Mouse (Mus musculus): ENCODE measurements around the gene Gramd4. TPM values are rescaled to one million over a fixed set of nuclear protein-coding genes. Genes with fewer than 3 reads are reported as not detected.
A peak's percentile ranks its signal among the peaks of the same experiment; 100 is the strongest.
"Not testable (repeated sequence)": the region's sequence is repeated elsewhere in the genome, so short reads cannot be mapped to it uniquely, and the experiment has no call there.

Gene Gramd4
- polyA plus RNA-seq, 1 experiment from 2014 or later: 6.3 TPM

DNA sequence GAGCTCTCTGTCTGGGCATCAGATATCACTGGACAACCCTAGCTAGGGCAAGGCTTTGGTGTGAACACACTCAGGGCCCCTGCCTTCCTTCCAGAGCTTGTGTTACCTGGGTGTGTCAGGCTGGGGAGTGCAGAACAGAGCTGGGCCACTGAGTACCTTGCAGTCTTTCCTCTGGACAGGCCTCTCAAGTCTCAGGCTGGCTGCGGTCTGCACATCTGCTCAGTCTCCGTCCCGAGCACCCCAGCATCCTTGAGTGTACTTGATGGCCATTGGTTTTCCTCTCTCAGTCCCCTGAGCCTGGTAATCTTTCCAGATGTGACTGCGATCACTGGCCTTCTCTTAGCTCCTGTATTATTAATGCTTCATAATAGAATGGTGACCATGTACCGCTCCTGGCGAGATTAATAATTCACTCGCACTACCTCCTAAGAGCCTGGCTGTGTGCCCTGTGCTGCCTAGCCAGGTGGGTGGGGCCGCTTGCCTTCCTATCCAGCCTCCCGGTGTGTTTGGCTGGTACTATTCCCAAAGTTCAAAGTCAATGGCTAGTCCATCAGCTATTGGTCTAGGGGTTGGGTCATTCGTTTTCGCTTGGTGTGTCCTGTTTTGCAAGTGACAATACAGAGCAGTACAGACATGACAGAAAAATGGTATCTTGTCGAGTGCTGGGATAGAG is 34.6 kb downstream of the Gramd4 start:
- H3K4me1 ChIP-seq (replicated peaks): peaks cover 60% of the 10 kb centered on the region
- WGBS (ENCODE audit: insufficient replicate concordance): 76% methylated on average over 12 of the region's 12 CpGs
- no peaks in the 10 kb centered on the region for H3K9me3 ChIP-seq (replicated peaks)
- H3K27me3 ChIP-seq: no peaks in the 10 kb centered on the region
- peak; percentile 67 for ATAC-seq (ENCODE audit: insufficient read depth)
- peaks cover 29% of the 10 kb centered on the region for H3K36me3 ChIP-seq (replicated peaks)
- H3K4me3 ChIP-seq (replicated peaks): no peak overlapping the region
- peak overlapping the region; percentile 27 for H3K4me2 ChIP-seq
- no peak overlapping the region for H3K9ac ChIP-seq
- H3K27ac ChIP-seq (replicated peaks): peak overlapping the region; percentile 71

DNA sequence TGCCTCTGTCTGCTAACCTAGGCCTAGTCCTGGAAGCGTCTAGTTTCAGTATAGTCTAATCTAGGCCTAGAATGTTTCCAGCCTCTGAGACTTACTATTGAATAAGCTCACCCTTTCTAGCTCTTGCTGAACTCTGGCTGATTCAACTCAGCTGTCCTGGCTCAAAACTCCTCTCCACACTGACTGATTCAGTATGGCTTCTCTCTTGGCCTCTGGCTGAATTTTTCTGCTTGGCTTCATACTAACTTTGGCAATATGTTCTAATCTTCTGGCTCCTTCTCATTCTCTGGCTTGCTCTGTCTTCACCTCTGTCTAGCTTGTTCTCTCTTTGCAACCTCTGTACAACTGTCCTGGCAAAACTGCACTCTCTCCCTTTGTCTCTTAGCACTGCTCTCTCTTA is 35.7 kb downstream of the Gramd4 start:
- Histone ChIP-seq H3K27ac (replicated peaks) (peak overlapping the region; percentile 1; the same call in 1 of the 2 replicates), H3K27me3 (no peaks in the 10 kb centered on the region), H3K4me1 (replicated peaks) (peaks cover 50% of the 10 kb centered on the region), H3K9me3 (replicated peaks) (no peaks in the 10 kb centered on the region), H3K36me3 (replicated peaks) (peaks cover 29% of the 10 kb centered on the region), H3K4me2 (no peak overlapping the region), H3K9ac (no peak overlapping the region), H3K4me3 (replicated peaks) (no peak overlapping the region)
- 75% methylated on average over 1 of the region's 1 CpGs for whole genome bisulfite sequencing (ENCODE audit: insufficient replicate concordance)
- ATAC-seq (ENCODE audit: insufficient read depth): no peak

- WGBS (ENCODE audit: insufficient replicate concordance): 69% methylated on average over 10 of the region's 10 CpGs
- H3K9me3 ChIP-seq (replicated peaks): no peaks in the 10 kb centered on the region
- peaks cover 29% of the 10 kb centered on the region for H3K36me3 ChIP-seq (replicated peaks)
- no peak overlapping the region for H3K27ac ChIP-seq (replicated peaks)
- no peaks in the 10 kb centered on the region for H3K27me3 ChIP-seq
- peaks cover 41% of the 10 kb centered on the region for H3K4me1 ChIP-seq (replicated peaks)
- H3K9ac ChIP-seq: no peak overlapping the region
- no peak overlapping the region for H3K4me3 ChIP-seq (replicated peaks)
- no peak for ATAC-seq (ENCODE audit: insufficient read depth)
- H3K4me2 ChIP-seq: no peak overlapping the region
These were observed 37.0 kb downstream of the Gramd4 start for GRCm38 (mm10) chr15:86094324-86095121.

DNA sequence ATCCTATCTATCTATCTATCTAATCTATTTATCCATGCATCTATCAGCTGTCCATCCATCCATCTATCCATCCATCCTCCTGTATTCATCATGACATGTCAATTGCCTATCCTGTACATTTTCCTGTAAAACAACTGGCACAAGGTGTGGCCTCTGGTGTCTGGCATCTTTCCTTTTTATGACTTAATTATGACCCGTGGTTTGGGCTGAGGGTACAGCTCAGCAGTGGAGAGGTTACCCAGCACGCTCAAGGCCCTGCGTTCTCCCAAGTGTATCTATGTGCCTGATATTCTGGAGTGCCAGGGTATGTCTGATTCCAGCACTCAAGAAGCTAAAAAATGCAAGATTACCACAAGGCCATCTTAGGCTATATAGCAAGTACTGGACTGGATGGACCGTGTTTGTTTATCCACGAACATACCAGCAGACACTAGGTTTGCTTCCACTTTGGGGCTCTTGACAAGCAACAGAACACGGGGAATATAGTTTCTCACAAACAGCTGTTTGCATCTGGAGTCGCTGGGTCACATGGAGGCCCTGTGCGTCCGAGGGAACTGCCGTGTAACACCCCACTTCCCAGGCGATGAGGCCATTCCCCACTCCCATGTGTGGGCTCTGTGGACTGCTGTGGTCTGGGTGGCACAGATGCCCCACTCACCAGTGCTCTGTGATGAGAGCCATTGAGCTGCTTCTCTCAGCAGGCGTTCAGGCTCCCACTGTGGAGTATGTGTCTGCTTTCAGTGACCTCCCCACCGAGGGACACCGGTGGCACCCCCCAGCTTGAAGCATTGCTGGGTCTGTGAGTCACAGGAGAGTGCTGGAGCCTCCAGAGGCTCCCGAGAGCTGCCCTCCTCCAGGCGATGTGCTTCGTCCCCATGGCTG is 38.5 kb downstream of the Gramd4 start:
- H3K9me3 ChIP-seq (replicated peaks): no peaks in the 10 kb centered on the region
- H3K9ac ChIP-seq: no peak overlapping the region
- no peak overlapping the region for H3K4me3 ChIP-seq (replicated peaks)
- H3K27me3 ChIP-seq: no peaks in the 10 kb centered on the region
- peaks cover 33% of the 10 kb centered on the region for H3K36me3 ChIP-seq (replicated peaks)
- no peak overlapping the region for H3K27ac ChIP-seq (replicated peaks)
- WGBS (ENCODE audit: insufficient replicate concordance): 82% methylated on average over 17 of the region's 17 CpGs
- H3K4me1 ChIP-seq (replicated peaks): peaks cover 28% of the 10 kb centered on the region; the same call in 1 of the 2 replicates
- ATAC-seq (ENCODE audit: insufficient read depth): no peak
- no peak overlapping the region for H3K4me2 ChIP-seq

- H3K4me1 ChIP-seq (replicated peaks): peaks cover 23% of the 10 kb centered on the region; the same call in 1 of the 2 replicates
- 92% methylated on average over 5 of the region's 5 CpGs for whole genome bisulfite sequencing (ENCODE audit: insufficient replicate concordance)
- not testable (repeated sequence) for ATAC-seq (ENCODE audit: insufficient read depth); H3K4me3 ChIP-seq (replicated peaks); H3K4me2 ChIP-seq; H3K27me3 ChIP-seq; H3K9me3 ChIP-seq (replicated peaks); H3K9ac ChIP-seq; H3K27ac ChIP-seq (replicated peaks)
- peaks cover 35% of the 10 kb centered on the region for H3K36me3 ChIP-seq (replicated peaks)
These were observed 39.1 kb downstream of the Gramd4 start for GRCm38 (mm10) chr15:86096604-86097020.

- no peaks in the 10 kb centered on the region for H3K9me3 ChIP-seq (replicated peaks)
- peaks cover 35% of the 10 kb centered on the region for H3K36me3 ChIP-seq (replicated peaks)
- no peak overlapping the region for H3K27ac ChIP-seq (replicated peaks)
- H3K4me3 ChIP-seq (replicated peaks): no peak overlapping the region
- ATAC-seq (ENCODE audit: insufficient read depth): no peak
- H3K4me2 ChIP-seq: no peak overlapping the region
- no peak overlapping the region for H3K9ac ChIP-seq
- no peaks in the 10 kb centered on the region for H3K27me3 ChIP-seq
- peaks cover 18% of the 10 kb centered on the region for H3K4me1 ChIP-seq (replicated peaks)
- 66% methylated on average over 2 of the region's 2 CpGs for WGBS (ENCODE audit: insufficient replicate concordance)
These were observed 40.4 kb downstream of the Gramd4 start for GRCm38 (mm10) chr15:86097871-86098270.

DNA sequence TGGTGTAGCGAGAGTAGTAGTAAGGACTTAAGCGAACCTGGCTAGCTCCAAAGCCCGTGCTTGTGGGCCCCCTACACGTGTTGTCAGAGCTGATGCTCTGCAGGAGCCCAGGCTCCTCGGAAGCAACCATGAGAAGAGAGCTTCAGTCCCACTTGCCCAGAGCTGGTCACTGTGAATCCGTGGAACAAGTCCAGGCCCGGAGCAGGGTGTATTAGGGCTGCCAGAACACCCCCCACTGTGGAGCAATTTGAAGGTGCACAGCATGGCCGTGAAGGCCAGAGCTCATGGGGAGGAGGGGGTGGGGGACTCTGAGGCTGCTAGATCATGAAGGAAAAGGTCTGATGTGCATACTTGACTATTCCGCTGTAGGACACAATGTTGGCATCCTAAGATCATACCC is 44.1 kb downstream of the Gramd4 start:
- H3K27me3 ChIP-seq: no peaks in the 10 kb centered on the region
- H3K36me3 ChIP-seq (replicated peaks): peaks cover 18% of the 10 kb centered on the region
- H3K27ac ChIP-seq (replicated peaks): peak overlapping the region; percentile 31; the same call in 1 of the 2 replicates
- WGBS (ENCODE audit: insufficient replicate concordance): 85% methylated on average over 9 of the region's 9 CpGs
- no peak for ATAC-seq (ENCODE audit: insufficient read depth)
- no peak overlapping the region for H3K9ac ChIP-seq
- no peak overlapping the region for H3K4me2 ChIP-seq
- H3K4me1 ChIP-seq (replicated peaks): peaks cover 44% of the 10 kb centered on the region
- H3K4me3 ChIP-seq (replicated peaks): no peak overlapping the region
- H3K9me3 ChIP-seq (replicated peaks): no peaks in the 10 kb centered on the region

- H3K27me3 ChIP-seq: no peaks in the 10 kb centered on the region
- no peak overlapping the region for H3K4me2 ChIP-seq
- no peak for ATAC-seq (ENCODE audit: insufficient read depth)
- H3K27ac ChIP-seq (replicated peaks): peak overlapping the region; percentile 96; the same call in 1 of the 2 replicates
- no peaks in the 10 kb centered on the region for H3K9me3 ChIP-seq (replicated peaks)
- 86% methylated on average over 15 of the region's 15 CpGs for WGBS (ENCODE audit: insufficient replicate concordance)
- peaks cover 52% of the 10 kb centered on the region for H3K4me1 ChIP-seq (replicated peaks)
- H3K4me3 ChIP-seq (replicated peaks): no peak overlapping the region
- peaks cover 18% of the 10 kb centered on the region for H3K36me3 ChIP-seq (replicated peaks)
- H3K9ac ChIP-seq: no peak overlapping the region
These were observed 44.8 kb downstream of the Gramd4 start for GRCm38 (mm10) chr15:86102308-86102707.

GRCm38 (mm10) chr15:86104401-86105344 is 47.2 kb downstream of the Gramd4 start:
- 30% methylated on average over 19 of the region's 19 CpGs for WGBS (ENCODE audit: insufficient replicate concordance)
- H3K36me3 ChIP-seq (replicated peaks): peaks cover 18% of the 10 kb centered on the region
- no peaks in the 10 kb centered on the region for H3K27me3 ChIP-seq
- H3K9ac ChIP-seq: peak overlapping the region; percentile 50
- H3K27ac ChIP-seq (replicated peaks): peak overlapping the region; percentile 96
- peak overlapping the region; percentile 60 for H3K4me2 ChIP-seq
- no peaks in the 10 kb centered on the region for H3K9me3 ChIP-seq (replicated peaks)
- H3K4me3 ChIP-seq (replicated peaks): peak overlapping the region; percentile 12
- H3K4me1 ChIP-seq (replicated peaks): peaks cover 74% of the 10 kb centered on the region
- ATAC-seq (ENCODE audit: insufficient read depth): peak; percentile 88

DNA sequence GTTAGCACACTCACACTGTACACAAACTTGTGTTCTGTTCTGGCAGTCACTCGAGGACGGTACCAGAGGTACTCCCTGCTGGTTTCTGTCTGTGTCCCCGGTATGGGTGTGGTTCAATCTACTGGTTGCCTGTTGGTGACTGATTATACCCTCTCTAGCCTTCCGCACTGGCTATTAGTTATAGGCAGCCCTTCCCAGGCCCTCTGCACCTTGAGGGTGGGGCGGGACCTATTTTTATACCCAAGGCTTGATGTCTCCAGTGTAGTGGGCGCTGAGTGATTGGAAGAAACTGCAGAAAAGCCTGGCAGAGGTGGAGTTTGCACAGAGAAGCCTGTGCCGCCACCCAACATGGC is 47.8 kb downstream of the Gramd4 start:
- Histone ChIP-seq H3K9ac (peak overlapping the region; percentile 55), H3K4me2 (peak overlapping the region; percentile 60), H3K4me1 (replicated peaks) (peaks cover 79% of the 10 kb centered on the region), H3K36me3 (replicated peaks) (peaks cover 18% of the 10 kb centered on the region), H3K4me3 (replicated peaks) (peak overlapping the region; percentile 12), H3K27ac (replicated peaks) (peak overlapping the region; percentile 96), H3K27me3 (no peaks in the 10 kb centered on the region), H3K9me3 (replicated peaks) (no peaks in the 10 kb centered on the region)
- peak; percentile 96 for ATAC-seq (ENCODE audit: insufficient read depth)
- 22% methylated on average over 7 of the region's 7 CpGs for WGBS (ENCODE audit: insufficient replicate concordance)

All from liver, embryonic 15.5 days (tissue).